Mouse (Mus musculus): ENCODE measurements at regions not wholly inside any gene's neighbourhood (a gene's known extent, or its start where the extent isn't known, plus 50 kb on each side); places are given as distances from the start of the nearest gene placed in this dataset.

DNA sequence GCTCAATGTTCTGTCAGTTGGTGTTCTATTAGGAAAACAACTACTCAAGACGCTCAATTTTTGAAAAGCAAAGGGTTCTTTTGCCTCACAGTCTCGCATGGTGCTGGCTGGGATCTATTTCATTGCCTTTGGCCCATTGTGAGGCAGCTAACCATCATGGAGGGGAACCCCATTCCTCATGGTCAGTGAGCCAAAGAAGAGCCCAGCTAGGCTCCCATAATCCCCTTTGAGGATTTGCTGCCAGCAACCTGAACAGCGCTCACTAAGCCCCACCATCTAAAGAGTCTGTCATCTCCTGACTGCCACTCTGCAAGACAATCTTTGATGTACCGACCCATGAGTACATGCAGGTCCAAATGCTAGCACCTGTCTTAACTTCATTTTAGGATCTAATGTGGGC lies 53.1 kb upstream of the Galnt7 start:
- no peak for DNase-seq (ENCODE audit: low spot score in 2 of 2)

DNA sequence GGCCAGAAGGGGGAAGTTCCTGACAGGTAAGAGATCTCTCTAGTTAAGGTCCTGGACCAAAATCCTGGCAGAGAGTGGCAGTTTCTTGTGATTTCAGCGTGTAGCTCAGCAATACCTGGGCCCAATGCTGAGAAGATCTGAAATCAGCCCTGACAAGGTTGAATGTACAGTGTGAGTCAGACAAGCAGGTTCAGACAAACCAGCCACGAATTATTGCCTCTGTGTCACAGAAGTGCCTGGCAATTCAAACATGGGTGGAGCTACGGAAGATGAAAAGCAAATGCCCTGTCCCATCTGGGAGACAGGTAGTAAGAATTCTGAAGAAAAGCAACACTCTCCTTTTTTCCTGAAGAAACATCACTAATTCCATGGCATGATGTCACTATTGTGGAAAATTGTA lies 51.3 kb upstream of the Galnt7 start:
- no peak for DNase-seq (ENCODE audit: low spot score in 2 of 2)

DNA sequence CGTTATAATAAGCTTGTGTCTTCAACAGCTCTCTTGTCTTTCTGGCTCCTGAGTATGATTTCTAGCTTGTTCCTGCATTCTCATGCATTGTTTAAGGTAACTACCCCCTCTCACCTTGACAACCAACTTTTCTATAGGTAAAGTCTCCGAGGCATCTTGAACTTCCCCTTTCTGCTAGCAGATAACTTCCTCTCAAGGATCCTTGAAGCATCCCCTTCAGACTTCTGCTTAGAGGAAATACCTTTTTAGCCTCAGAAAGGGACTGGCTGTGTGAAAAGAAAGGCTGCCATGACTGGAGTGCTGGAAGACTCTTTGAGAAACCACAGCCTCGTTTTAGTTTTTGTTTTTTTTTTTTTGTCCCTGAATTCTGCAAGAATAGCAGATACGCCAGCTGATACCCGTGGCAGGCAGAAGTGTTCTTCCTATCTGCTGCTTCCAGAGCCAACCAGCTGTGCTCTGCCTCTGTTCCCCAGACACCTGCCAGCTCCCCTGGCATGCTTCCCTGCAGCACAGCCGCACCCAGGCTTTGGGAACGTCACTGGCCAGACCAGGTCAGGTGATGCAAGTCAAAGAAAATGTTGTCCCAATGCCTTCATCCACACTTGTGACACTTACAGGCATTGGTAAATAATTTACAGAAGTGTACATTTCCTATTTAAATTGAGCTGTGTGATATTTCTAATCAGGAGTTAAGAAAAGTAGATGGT lies 49.7 kb upstream of the Galnt7 start:
- DNase-seq (ENCODE audit: low spot score in 2 of 2) = peak; percentile 6 to 8
